Mouse (Mus musculus): ENCODE data around the gene Tmem203. TPM values are rescaled to one million over a fixed set of nuclear protein-coding genes. Genes with fewer than 3 reads are reported as not detected.

Tmem203 gene
- total RNA-seq, 2 experiments from 2014 or later: 35.7 to 38.8 TPM

GRCm38 (mm10) chr2:25289651-25290050, 34.4 kb downstream of the Tmem203 start, which contains the start of gene Lrrc26:
TSS of gene Lrrc26 (plus strand) at chr2:25289915.
- DNase-seq (ENCODE audit: low spot score in 2 of 2): no peak

GRCm38 (mm10) chr2:25290101-25290815, 35.0 kb downstream of the Tmem203 start:
- DNase-seq (ENCODE audit: low spot score in 2 of 2): peak; percentile 71 to 77

- DNase-seq (ENCODE audit: low spot score in 2 of 2): peak; percentile 46 to 70
These were observed 35.5 kb downstream of the Tmem203 start for GRCm38 (mm10) chr2:25290816-25291130.

- no peak for DNase-seq (ENCODE audit: low spot score in 2 of 2)
These were observed 36.2 kb downstream of the Tmem203 start for GRCm38 (mm10) chr2:25291184-25292053.

- peak in 1 of 2 experiments; percentile 60 for DNase-seq (ENCODE audit: low spot score in 2 of 2)
These were observed 36.9 kb downstream of the Tmem203 start for GRCm38 (mm10) chr2:25292054-25292544.

- DNase-seq (ENCODE audit: low spot score in 2 of 2): peak; percentile 54 to 66
These were observed 37.6 kb downstream of the Tmem203 start for GRCm38 (mm10) chr2:25292856-25293255.

- no peak for DNase-seq (ENCODE audit: low spot score in 2 of 2)
These were observed 38.5 kb downstream of the Tmem203 start for GRCm38 (mm10) chr2:25293706-25294105.

- no peak for DNase-seq (ENCODE audit: low spot score in 2 of 2)
These were observed 41.9 kb downstream of the Tmem203 start for GRCm38 (mm10) chr2:25297093-25297492.

GRCm38 (mm10) chr2:25298046-25298445, 42.8 kb downstream of the Tmem203 start:
- no peak for DNase-seq (ENCODE audit: low spot score in 2 of 2)

GRCm38 (mm10) chr2:25303452-25303851, 48.2 kb downstream of the Tmem203 start:
- no peak for DNase-seq (ENCODE audit: low spot score in 2 of 2)

GRCm38 (mm10) chr2:25303931-25304656, 48.9 kb downstream of the Tmem203 start:
- no peak for DNase-seq (ENCODE audit: low spot score in 2 of 2)

GRCm38 (mm10) chr2:25304657-25305541, 49.7 kb downstream of the Tmem203 start:
- no peak for DNase-seq (ENCODE audit: low spot score in 2 of 2)

Other genes starting within 250 kb of the Tmem203 start
- 100 to 1,000 TPM; 950 to 953 TPM for gene Nsmf, start 201.1 kb upstream of the Tmem203 start, total RNA-seq (2021)
- gene Entpd8, start 175.1 kb upstream of the Tmem203 start, total RNA-seq (2021): not detected
- not detected for gene Noxa1, start 160.3 kb upstream of the Tmem203 start, total RNA-seq (2021)
- 10 to 100 TPM; 19.5 to 21.0 TPM for gene Nrarp, start 74.7 kb upstream of the Tmem203 start, total RNA-seq (2021)
- 1 to 10 TPM; 1.9 to 2.3 TPM for gene Tor4a, start 58.6 kb upstream of the Tmem203 start, total RNA-seq (2021)
- gene Nelfb, start 44.0 kb upstream of the Tmem203 start, total RNA-seq (2021): 10 to 100 TPM; 56.7 to 60.0 TPM
- under 1 TPM; 0.18 to 0.25 TPM for gene Stpg3, start 40.8 kb upstream of the Tmem203 start, total RNA-seq (2021)
- under 1 TPM in 1 of 2 experiments, not detected in 1; 0.69 TPM for gene Fam166a, start 36.7 kb upstream of the Tmem203 start, total RNA-seq (2021)
- 100 to 1,000 TPM; 277 to 310 TPM for gene Tubb4b, start 30.7 kb upstream of the Tmem203 start, total RNA-seq (2021)
- gene Slc34a3, start 21.1 kb upstream of the Tmem203 start, total RNA-seq (2021): not detected
- not detected for gene Rnf224, start 18.7 kb upstream of the Tmem203 start, total RNA-seq (2021)
- gene Rnf208, start 13.2 kb upstream of the Tmem203 start, total RNA-seq (2021): 100 to 1,000 TPM; 237 to 250 TPM
- not detected for gene Cysrt1, start 13.0 kb upstream of the Tmem203 start, total RNA-seq (2021)
- 1 to 10 TPM; 3.8 to 3.9 TPM for gene AL732309.1, start 8.6 kb upstream of the Tmem203 start, total RNA-seq (2021)
- 10 to 100 TPM; 21.2 to 23.1 TPM for gene Tprn, start 7.2 kb downstream of the Tmem203 start, total RNA-seq (2021)
- gene Ssna1, start 17.0 kb downstream of the Tmem203 start, total RNA-seq (2021): 10 to 100 TPM; 62.5 to 66.2 TPM
- gene Anapc2, start 17.0 kb downstream of the Tmem203 start, total RNA-seq (2021): 10 to 100 TPM; 79.8 to 84.4 TPM
- gene Tmem210, start 32.7 kb downstream of the Tmem203 start, total RNA-seq (2021): not detected
- not detected for gene Lrrc26, start 34.5 kb downstream of the Tmem203 start, total RNA-seq (2021)
- 100 to 1,000 TPM; 393 to 422 TPM for gene Grin1, start 63.7 kb downstream of the Tmem203 start, total RNA-seq (2021)
- 10 to 100 TPM; 59.6 to 62.4 TPM for gene Man1b1, start 76.9 kb downstream of the Tmem203 start, total RNA-seq (2021)
- 10 to 100 TPM; 35.4 to 36.7 TPM for gene Dpp7, start 100.9 kb downstream of the Tmem203 start, total RNA-seq (2021)
- 10 to 100 TPM; 15.6 to 19.1 TPM for gene Uap1l1, start 110.2 kb downstream of the Tmem203 start, total RNA-seq (2021)
- gene Sapcd2, start 116.9 kb downstream of the Tmem203 start, total RNA-seq (2021): 1 to 10 TPM; 3.2 to 4.1 TPM
- gene Entpd2, start 140.4 kb downstream of the Tmem203 start, total RNA-seq (2021): 10 to 100 TPM; 16.3 to 17.7 TPM
- gene Npdc1, start 143.9 kb downstream of the Tmem203 start, total RNA-seq (2021): 100 to 1,000 TPM; 426 to 435 TPM
- under 1 TPM; 0.15 to 0.76 TPM for gene Fut7, start 167.8 kb downstream of the Tmem203 start, total RNA-seq (2021)
- 100 to 1,000 TPM; 173 to 176 TPM for gene Abca2, start 173.3 kb downstream of the Tmem203 start, total RNA-seq (2021)
- gene Clic3, start 201.4 kb downstream of the Tmem203 start, total RNA-seq (2021): 1 to 10 TPM in 1 of 2 experiments, under 1 TPM in 1; 0.66 to 1.0 TPM
- 10 to 100 TPM; 56.7 to 61.3 TPM for gene Paxx, start 205.7 kb downstream of the Tmem203 start, total RNA-seq (2021)
- gene Ptgds, start 214.6 kb downstream of the Tmem203 start, total RNA-seq (2021): 100 to 1,000 TPM; 572 to 608 TPM
- not detected for gene Lcn12, start 238.5 kb downstream of the Tmem203 start, total RNA-seq (2021)
- gene Fbxw5, start 245.3 kb downstream of the Tmem203 start, total RNA-seq (2021): 100 to 1,000 TPM; 114 to 115 TPM
- 1 to 10 TPM; 1.3 to 2.1 TPM for gene C8g, start 246.3 kb downstream of the Tmem203 start, total RNA-seq (2021)